Mouse (Mus musculus): ENCODE measurements around the gene Rab5c. TPM values are rescaled to one million over a fixed set of nuclear protein-coding genes. Genes with fewer than 3 reads are reported as not detected.

Gene Rab5c
- polyA plus RNA-seq, 1 experiment from 2014 or later: 63.3 TPM

DNA sequence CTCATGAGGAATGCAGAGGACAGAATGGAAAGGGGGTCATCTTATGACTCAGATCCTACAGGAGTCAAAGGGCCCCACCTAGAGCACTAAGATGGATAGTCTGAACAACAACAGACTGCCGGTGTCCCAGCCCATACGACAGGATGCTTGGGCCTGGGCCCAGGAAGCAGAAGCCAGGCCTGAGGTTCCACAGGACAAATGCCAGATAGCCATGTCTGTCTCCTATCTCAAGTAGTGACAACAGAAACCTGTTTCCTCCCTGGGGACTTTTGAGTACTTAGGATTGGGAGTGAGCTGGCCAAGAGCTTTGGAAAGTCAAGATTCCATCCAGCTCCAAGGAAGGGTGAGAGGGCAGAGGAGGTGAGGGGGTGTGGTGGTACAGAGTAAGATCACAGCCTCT is 66.1 kb downstream of the Rab5c start:
- Histone ChIP-seq H3K36me3 (ENCODE audit: control insufficient read depth, insufficient read depth, low read length) (no peaks in the 10 kb centered on the region), H3K4me3 (ENCODE audit: low read depth, low read length) (no peak overlapping the region), H3K9me3 (ENCODE audit: control insufficient read depth, low read length) (no peaks in the 10 kb centered on the region), H3K4me2 (ENCODE audit: low read depth) (no peak overlapping the region), H3K27me3 (ENCODE audit: control insufficient read depth, insufficient read depth, low read length) (peaks cover 10% of the 10 kb centered on the region; the same call in 1 of the 2 replicates), H3K9ac (ENCODE audit: low read length) (no peak overlapping the region), H3K4me1 (ENCODE audit: control insufficient read depth, insufficient read depth, low read length) (peaks cover 6% of the 10 kb centered on the region; the same call in 1 of the 2 replicates), H3K27ac (ENCODE audit: low read depth, low read length) (no peak overlapping the region)
- 77% methylated on average over 2 of the region's 2 CpGs for WGBS
- ATAC-seq (ENCODE audit: insufficient read depth, low FRiP score, low TSS enrichment) (no peak), DNase-seq (ENCODE audit: low spot score) (no peak)

DNA sequence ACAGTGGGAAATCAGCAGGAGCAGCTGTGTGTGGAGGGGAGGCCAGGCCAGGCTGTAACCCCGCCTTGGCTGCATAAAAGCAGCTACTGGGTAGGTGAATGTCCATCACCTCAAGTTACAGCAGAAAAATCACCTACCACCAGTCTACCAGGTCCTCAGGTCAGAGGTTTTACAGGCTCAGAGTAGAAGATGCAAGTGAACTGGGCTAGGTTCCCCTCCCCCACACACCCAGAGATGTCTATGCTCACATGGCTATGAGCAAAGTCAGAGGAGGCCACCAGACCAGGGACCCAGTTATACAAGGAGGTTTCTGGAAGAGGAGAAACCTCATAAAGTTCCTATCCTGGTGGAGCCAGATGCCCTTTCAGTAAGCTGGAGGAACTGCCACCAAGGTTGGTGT is 67.0 kb downstream of the Rab5c start:
- Histone ChIP-seq H3K27me3 (ENCODE audit: control insufficient read depth, insufficient read depth, low read length) (peaks cover 10% of the 10 kb centered on the region; the same call in 1 of the 2 replicates), H3K27ac (ENCODE audit: low read depth, low read length) (no peak overlapping the region), H3K36me3 (ENCODE audit: control insufficient read depth, insufficient read depth, low read length) (no peaks in the 10 kb centered on the region), H3K9ac (ENCODE audit: low read length) (no peak overlapping the region), H3K4me3 (ENCODE audit: low read depth, low read length) (no peak overlapping the region), H3K4me2 (ENCODE audit: low read depth) (no peak overlapping the region), H3K4me1 (ENCODE audit: control insufficient read depth, insufficient read depth, low read length) (peaks cover 6% of the 10 kb centered on the region; the same call in 1 of the 2 replicates), H3K9me3 (ENCODE audit: control insufficient read depth, low read length) (no peaks in the 10 kb centered on the region)
- no peak for ATAC-seq (ENCODE audit: insufficient read depth, low FRiP score, low TSS enrichment)
- WGBS: 82% methylated on average over 1 of the region's 1 CpGs
- DNase-seq (ENCODE audit: low spot score): no peak

Other genes starting within 250 kb of the Rab5c start
- 330 and 394 TPM in 2 replicates for gene Acly, start 210.2 kb downstream of the Rab5c start, polyA plus RNA-seq (2014; fragmentation: Nextera tagmentation; extraction: Ambion mirVana)
- gene Ttc25, start 192.6 kb downstream of the Rab5c start, polyA plus RNA-seq (2014; fragmentation: Nextera tagmentation; extraction: Ambion mirVana): 1.0 and 1.4 TPM in 2 replicates
- 26.1 and 28.0 TPM in 2 replicates for gene Cnp, start 163.3 kb downstream of the Rab5c start, polyA plus RNA-seq (2014; fragmentation: Nextera tagmentation; extraction: Ambion mirVana)
- gene Nkiras2, start 119.0 kb downstream of the Rab5c start, polyA plus RNA-seq (2014; fragmentation: Nextera tagmentation; extraction: Ambion mirVana): 112 and 115 TPM in 2 replicates
- gene Dnajc7, start 118.0 kb downstream of the Rab5c start, polyA plus RNA-seq (2014; fragmentation: Nextera tagmentation; extraction: Ambion mirVana): 77.0 and 81.1 TPM in 2 replicates
- gene Zfp385c, start 45.8 kb downstream of the Rab5c start, polyA plus RNA-seq (2014; fragmentation: Nextera tagmentation; extraction: Ambion mirVana): 0.32 TPM in 1 of 2 replicates, not detected in the other
- 1.4 and 1.9 TPM in 2 replicates for gene Dhx58, start 33.9 kb downstream of the Rab5c start, polyA plus RNA-seq (2014; fragmentation: Nextera tagmentation; extraction: Ambion mirVana)
- gene Kat2a, start 25.8 kb downstream of the Rab5c start, polyA plus RNA-seq (2014; fragmentation: Nextera tagmentation; extraction: Ambion mirVana): 61.3 and 66.4 TPM in 2 replicates
- gene Hspb9, start 24.4 kb downstream of the Rab5c start, polyA plus RNA-seq (2014; fragmentation: Nextera tagmentation; extraction: Ambion mirVana): not detected in 2 replicates
- 2.2 and 2.4 TPM in 2 replicates for gene Kcnh4, start 21.7 kb upstream of the Rab5c start, polyA plus RNA-seq (2014; fragmentation: Nextera tagmentation; extraction: Ambion mirVana)
- not detected in 2 replicates for gene Hcrt, start 24.7 kb upstream of the Rab5c start, polyA plus RNA-seq (2014; fragmentation: Nextera tagmentation; extraction: Ambion mirVana)
- 2.2 and 2.4 TPM in 2 replicates for gene Ghdc, start 32.7 kb upstream of the Rab5c start, polyA plus RNA-seq (2014; fragmentation: Nextera tagmentation; extraction: Ambion mirVana)
- 18.3 and 20.2 TPM in 2 replicates for gene Stat5b, start 112.5 kb upstream of the Rab5c start, polyA plus RNA-seq (2014; fragmentation: Nextera tagmentation; extraction: Ambion mirVana)
- 1.3 and 1.9 TPM in 2 replicates for gene Stat5a, start 121.1 kb upstream of the Rab5c start, polyA plus RNA-seq (2014; fragmentation: Nextera tagmentation; extraction: Ambion mirVana)
- gene Stat3, start 201.3 kb upstream of the Rab5c start, polyA plus RNA-seq (2014; fragmentation: Nextera tagmentation; extraction: Ambion mirVana): 34.7 and 42.1 TPM in 2 replicates
- gene Cavin1, start 232.7 kb upstream of the Rab5c start, polyA plus RNA-seq (2014; fragmentation: Nextera tagmentation; extraction: Ambion mirVana): 11.4 and 12.3 TPM in 2 replicates